Mouse (Mus musculus) embryonic facial prominence, embryonic 11.5 days (tissue): ENCODE data around the gene Ccdc28a. TPM values are rescaled to one million over a fixed set of nuclear protein-coding genes. Genes with fewer than 3 reads are reported as not detected.

ENCODE experiments used
- polyA plus RNA-seq: library from polyadenylated mRNA; unstranded; fragments of >200 nt; fragmentation: Nextera tagmentation; extraction: Ambion mirVana; gene quantifications from 2 replicates; pipeline ENCODE4 v1.2.1, GENCODE M21; 2014

Gene Ccdc28a
- polyA plus RNA-seq, 1 experiment from 2014 or later: 10.3 TPM

Other genes with a start within 250 kb of the Ccdc28a start
- gene Abracl, start 211.7 kb downstream of the Ccdc28a start, polyA plus RNA-seq: 188 and 208 TPM in 2 replicates
- 26.7 and 41.2 TPM in 2 replicates for gene Reps1, start 179.1 kb downstream of the Ccdc28a start, polyA plus RNA-seq
- 0.29 and 0.87 TPM in 2 replicates for gene Ect2l, start 24.1 kb downstream of the Ccdc28a start, polyA plus RNA-seq
- gene Nhsl1, start 84.0 kb upstream of the Ccdc28a start, polyA plus RNA-seq: 12.1 and 12.5 TPM in 2 replicates